Mouse (Mus musculus) ES-E14 (cell line): ENCODE data around the gene Rpgrip1l.

Experiments used
- CHD2 ChIP-seq: IDR thresholded peaks from 2 replicates; pipeline ENCODE4 v1.6.1; 2014; ENCODE audit warnings: mild to moderate bottlenecking, low read depth, low read length, inconsistent platforms
- HCFC1 ChIP-seq: IDR thresholded peaks from 2 replicates; pipeline ENCODE4 v1.6.1; 2012; ENCODE audit warnings: low read length, inconsistent platforms, borderline replicate concordance; ENCODE audit not compliant: insufficient read depth
- MAFK ChIP-seq: IDR thresholded peaks from 2 replicates; pipeline ENCODE4 v1.6.1; 2014; ENCODE audit warnings: mild to moderate bottlenecking, low read depth, low read length, inconsistent platforms; ENCODE audit not compliant: insufficient read depth
- ZC3H11A ChIP-seq: IDR thresholded peaks from 2 replicates; pipeline ENCODE4 v1.6.1; 2012; ENCODE audit warnings: low read depth, mild to moderate bottlenecking, inconsistent platforms, low read length, borderline replicate concordance
- ZNF384 ChIP-seq: IDR thresholded peaks from 2 replicates; pipeline ENCODE4 v1.6.1; 2012; ENCODE audit warnings: low read depth, low read length, inconsistent platforms

DNA sequence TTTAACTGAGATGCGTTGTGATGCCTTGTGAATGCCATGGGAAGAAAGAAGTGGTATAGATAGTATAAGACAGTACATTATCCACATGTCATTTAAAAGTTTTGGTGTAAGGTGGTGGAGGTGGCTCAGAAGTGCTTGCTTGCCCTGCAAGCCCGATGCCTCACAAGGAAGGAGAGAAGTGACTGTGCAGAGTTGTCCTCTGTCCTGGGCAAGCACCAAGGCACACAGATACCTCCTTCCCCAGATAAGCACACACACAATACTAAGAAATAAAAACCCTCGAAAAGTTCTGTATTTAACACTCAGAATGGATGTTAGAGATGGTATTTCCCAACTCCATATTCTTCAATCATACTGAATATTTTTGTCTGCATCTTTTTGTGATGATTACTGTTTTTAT lies 39.5 kb upstream of the Rpgrip1l start:
- TF ChIP-seq ZNF384 (no peak), CHD2 (no peak), MAFK (no peak), ZC3H11A (no peak), HCFC1 (no peak)
